Mouse (Mus musculus): ENCODE results near the gene Prcd. TPM values are rescaled to one million over a fixed set of nuclear protein-coding genes. Genes with fewer than 3 reads are reported as not detected.
A peak's percentile ranks its signal among the peaks of the same experiment; 100 is the strongest.
"Not testable (repeated sequence)": the region's sequence is repeated elsewhere in the genome, so short reads cannot be mapped to it uniquely, and the experiment has no call there.

Prcd gene
- polyA plus RNA-seq, 1 experiment from 2014 or later: 0.74 TPM

DNA sequence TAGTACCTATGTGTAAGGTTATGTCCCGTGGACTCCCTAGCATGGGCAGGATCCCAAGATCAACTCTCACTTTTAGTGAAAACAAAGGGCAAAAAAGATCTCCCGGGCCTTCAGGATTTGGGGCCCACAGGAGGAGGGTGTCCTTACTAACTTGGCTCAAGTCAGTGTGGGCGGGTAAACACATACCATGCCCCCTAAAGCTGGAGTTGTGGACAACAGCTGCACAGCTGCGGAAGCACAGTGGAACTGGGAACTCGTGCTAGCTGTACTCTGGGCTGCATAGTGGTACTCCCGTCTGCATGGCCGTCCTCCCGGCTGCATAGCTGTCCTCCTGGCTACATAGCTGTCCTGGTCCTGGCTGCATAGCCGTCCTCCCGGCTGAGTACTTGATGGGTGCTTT is 4.9 kb downstream of the Prcd start:
- Histone ChIP-seq H3K4me1 (replicated peaks; ENCODE audit: control insufficient read depth, insufficient read depth, low read length) (peaks cover 37% of the 10 kb centered on the region), H3K9ac (ENCODE audit: low read depth, low read length) (peak overlapping the region; percentile 44), H3K4me3 (ENCODE audit: low read depth, low read length) (no peak overlapping the region), H3K4me2 (peak overlapping the region; percentile 57; the same call in 1 of the 2 replicates), H3K9me3 (ENCODE audit: control insufficient read depth, low read length) (no peaks in the 10 kb centered on the region), H3K27me3 (replicated peaks; ENCODE audit: control insufficient read depth, insufficient read depth, low read length) (peaks cover 34% of the 10 kb centered on the region), H3K36me3 (ENCODE audit: control insufficient read depth, insufficient read depth, low read length) (no peaks in the 10 kb centered on the region), H3K27ac (ENCODE audit: low read depth, low read length) (peak overlapping the region; percentile 65)
- ATAC-seq (replicated peaks; ENCODE audit: low FRiP score): no peak
- WGBS: 67% methylated on average over 10 of the region's 10 CpGs
- no peak for DNase-seq (ENCODE audit: low spot score)

DNA sequence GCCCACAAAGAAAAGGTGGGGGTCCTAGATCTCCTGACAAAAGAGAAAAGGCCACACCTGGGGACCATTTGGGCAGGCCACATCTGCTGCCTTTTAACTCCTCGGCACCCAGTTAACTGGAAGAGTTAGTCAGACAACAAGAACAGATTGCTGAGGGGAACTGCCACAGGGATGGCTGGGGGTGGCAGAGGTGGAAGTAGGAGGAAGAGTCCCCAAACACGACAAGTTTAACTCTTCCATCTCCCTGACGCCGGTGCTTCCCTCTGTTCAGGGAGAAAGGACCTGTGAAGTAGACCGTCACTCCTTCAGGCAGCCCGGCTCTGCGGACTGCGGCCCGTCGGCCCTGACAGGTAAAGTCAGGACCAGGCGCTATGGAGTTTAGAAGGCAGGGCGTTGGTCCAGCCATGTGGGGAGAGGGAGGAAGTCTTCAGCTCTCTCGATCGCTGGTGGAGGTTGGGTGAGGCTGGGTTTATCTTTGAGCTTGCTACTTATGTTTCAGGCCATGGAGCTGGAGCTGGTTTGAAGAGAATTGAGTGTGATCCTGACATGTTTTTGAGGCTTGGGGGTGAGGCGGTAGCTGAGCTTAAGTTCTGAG is 5.8 kb downstream of the Prcd start:
- 70% methylated on average over 15 of the region's 15 CpGs for WGBS
- ATAC-seq (replicated peaks; ENCODE audit: low FRiP score): no peak
- Histone ChIP-seq H3K36me3 (ENCODE audit: control insufficient read depth, insufficient read depth, low read length) (no peaks in the 10 kb centered on the region), H3K4me1 (replicated peaks; ENCODE audit: control insufficient read depth, insufficient read depth, low read length) (peaks cover 36% of the 10 kb centered on the region), H3K4me3 (ENCODE audit: low read depth, low read length) (no peak overlapping the region), H3K27me3 (replicated peaks; ENCODE audit: control insufficient read depth, insufficient read depth, low read length) (peaks cover 30% of the 10 kb centered on the region), H3K9me3 (ENCODE audit: control insufficient read depth, low read length) (no peaks in the 10 kb centered on the region), H3K4me2 (no peak overlapping the region), H3K9ac (ENCODE audit: low read depth, low read length) (no peak overlapping the region), H3K27ac (ENCODE audit: low read depth, low read length) (no peak overlapping the region; the same call in 1 of the 2 replicates)
- no peak for DNase-seq (ENCODE audit: low spot score)

DNA sequence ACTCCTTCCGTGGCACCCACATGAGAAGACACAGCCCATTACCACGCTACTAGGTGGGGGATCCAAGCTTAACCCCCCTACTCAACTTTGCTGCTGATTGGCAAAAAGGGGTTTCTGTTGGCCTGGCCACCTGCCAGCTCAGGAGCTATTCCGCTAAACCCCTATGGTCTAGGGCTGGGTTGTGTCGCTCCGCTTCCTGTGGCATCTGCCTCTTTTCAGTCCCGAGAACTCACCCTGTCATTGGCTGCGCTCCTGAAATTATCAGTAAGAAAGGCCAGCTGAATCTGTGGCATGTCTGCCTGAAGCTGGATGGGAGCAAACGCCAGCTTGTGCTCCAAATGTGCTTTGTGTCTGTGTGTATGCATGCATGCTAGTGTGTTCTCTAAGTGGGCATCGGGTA is 6.8 kb downstream of the Prcd start:
- no peaks in the 10 kb centered on the region for H3K36me3 ChIP-seq (ENCODE audit: control insufficient read depth, insufficient read depth, low read length)
- H3K27ac ChIP-seq (ENCODE audit: low read depth, low read length): no peak overlapping the region
- no peak for DNase-seq (ENCODE audit: low spot score)
- WGBS: 72% methylated on average over 9 of the region's 9 CpGs
- H3K9ac ChIP-seq (ENCODE audit: low read depth, low read length): no peak overlapping the region
- H3K4me3 ChIP-seq (ENCODE audit: low read depth, low read length): no peak overlapping the region
- ATAC-seq (replicated peaks; ENCODE audit: low FRiP score): no peak
- H3K4me2 ChIP-seq: no peak overlapping the region
- peaks cover 35% of the 10 kb centered on the region for H3K4me1 ChIP-seq (replicated peaks; ENCODE audit: control insufficient read depth, insufficient read depth, low read length)
- no peaks in the 10 kb centered on the region for H3K9me3 ChIP-seq (ENCODE audit: control insufficient read depth, low read length)
- H3K27me3 ChIP-seq (replicated peaks; ENCODE audit: control insufficient read depth, insufficient read depth, low read length): peaks cover 20% of the 10 kb centered on the region

DNA sequence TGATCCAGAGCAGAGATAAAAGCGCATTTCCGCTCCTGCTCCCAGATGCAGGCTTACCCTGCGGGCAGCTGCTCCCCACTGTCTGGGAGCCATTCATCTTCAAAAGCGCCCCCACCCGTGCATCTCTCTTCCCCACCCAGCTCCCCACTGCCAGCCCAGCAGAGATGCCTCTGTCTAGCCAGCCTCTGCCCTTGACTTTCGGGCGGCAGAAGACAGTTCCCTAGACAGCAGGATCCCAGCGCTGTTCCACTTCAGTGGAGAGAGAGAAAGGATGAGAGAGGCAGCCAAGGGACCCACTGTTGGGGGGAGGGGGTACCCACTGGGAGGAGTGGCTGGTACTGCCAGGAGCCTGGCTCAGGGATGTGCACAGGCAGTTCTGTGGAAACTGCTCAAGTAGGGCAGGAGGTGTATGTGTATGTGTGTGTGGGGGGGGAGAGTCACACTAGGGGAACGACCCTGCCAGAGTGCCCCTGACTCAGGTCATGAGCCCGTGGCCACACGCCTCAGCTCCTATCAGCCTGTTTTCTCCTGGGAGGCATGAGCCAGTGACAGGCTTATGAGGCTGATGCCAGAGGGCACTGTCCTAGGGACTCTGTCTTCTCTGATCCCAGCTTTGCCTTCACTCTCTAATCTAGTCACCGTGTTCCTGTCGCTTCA is 8.1 kb downstream of the Prcd start:
- H3K9me3 ChIP-seq (ENCODE audit: control insufficient read depth, low read length): no peaks in the 10 kb centered on the region
- peaks cover 37% of the 10 kb centered on the region for H3K4me1 ChIP-seq (replicated peaks; ENCODE audit: control insufficient read depth, insufficient read depth, low read length)
- no peak overlapping the region for H3K4me3 ChIP-seq (ENCODE audit: low read depth, low read length)
- H3K27ac ChIP-seq (ENCODE audit: low read depth, low read length): no peak overlapping the region
- DNase-seq (ENCODE audit: low spot score): no peak
- WGBS: 29% methylated on average over 13 of the region's 13 CpGs
- peaks cover 18% of the 10 kb centered on the region for H3K27me3 ChIP-seq (replicated peaks; ENCODE audit: control insufficient read depth, insufficient read depth, low read length)
- H3K4me2 ChIP-seq: no peak overlapping the region
- no peaks in the 10 kb centered on the region for H3K36me3 ChIP-seq (ENCODE audit: control insufficient read depth, insufficient read depth, low read length)
- no peak overlapping the region for H3K9ac ChIP-seq (ENCODE audit: low read depth, low read length)
- ATAC-seq (replicated peaks; ENCODE audit: low FRiP score): no peak

DNA sequence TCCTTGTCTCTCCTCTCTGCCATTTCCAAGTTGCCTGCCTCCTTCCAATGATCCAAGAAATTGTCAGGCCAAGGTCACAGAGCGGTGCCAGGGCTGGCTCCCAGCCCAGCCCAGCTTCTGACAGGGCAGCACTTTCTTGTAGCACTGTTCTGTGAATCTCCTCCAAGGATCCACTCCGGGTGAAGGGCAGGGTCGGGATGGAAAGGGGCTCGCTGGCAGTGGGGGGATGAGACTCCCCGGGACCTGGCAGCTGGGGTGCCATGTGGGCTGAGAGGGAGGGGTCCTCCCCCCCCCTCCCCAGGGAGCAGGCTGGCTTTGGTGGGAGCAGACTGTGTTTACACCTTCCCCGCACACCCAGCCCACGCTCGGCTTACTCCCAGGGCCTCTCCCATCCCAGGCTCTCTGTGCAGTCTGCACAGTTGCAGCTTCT is 8.6 kb downstream of the Prcd start:
- H3K9ac ChIP-seq (ENCODE audit: low read depth, low read length): no peak overlapping the region
- 58% methylated on average over 8 of the region's 8 CpGs for WGBS
- H3K27me3 ChIP-seq (replicated peaks; ENCODE audit: control insufficient read depth, insufficient read depth, low read length): peaks cover 18% of the 10 kb centered on the region
- H3K4me3 ChIP-seq (ENCODE audit: low read depth, low read length): no peak overlapping the region
- H3K4me1 ChIP-seq (replicated peaks; ENCODE audit: control insufficient read depth, insufficient read depth, low read length): peaks cover 36% of the 10 kb centered on the region
- DNase-seq (ENCODE audit: low spot score): no peak
- H3K27ac ChIP-seq (ENCODE audit: low read depth, low read length): no peak overlapping the region
- no peak overlapping the region for H3K4me2 ChIP-seq
- no peaks in the 10 kb centered on the region for H3K36me3 ChIP-seq (ENCODE audit: control insufficient read depth, insufficient read depth, low read length)
- no peak for ATAC-seq (replicated peaks; ENCODE audit: low FRiP score)
- H3K9me3 ChIP-seq (ENCODE audit: control insufficient read depth, low read length): no peaks in the 10 kb centered on the region

DNA sequence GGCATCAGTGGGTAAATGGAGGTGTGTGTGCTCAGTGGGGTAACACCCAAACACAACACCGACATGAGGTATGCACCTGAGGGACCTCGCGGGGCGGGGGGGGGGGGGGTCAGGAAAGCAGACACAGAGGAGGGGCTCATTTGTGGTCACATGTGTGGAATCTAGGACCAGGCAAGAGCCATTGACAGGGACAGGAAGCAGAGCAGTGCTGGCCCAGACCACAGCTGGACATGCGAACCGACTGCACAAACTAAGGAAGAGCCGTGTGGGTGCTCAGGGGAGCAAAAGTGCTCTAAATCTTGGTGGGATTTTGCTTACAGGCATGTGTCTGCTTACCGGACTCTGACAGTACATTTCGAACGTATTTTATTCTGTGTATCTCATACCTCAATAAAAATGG is 12.0 kb downstream of the Prcd start:
- 69% methylated on average over 10 of the region's 10 CpGs for WGBS
- Histone ChIP-seq H3K9me3 (ENCODE audit: control insufficient read depth, low read length) (no peaks in the 10 kb centered on the region), H3K27ac (ENCODE audit: low read depth, low read length) (no peak overlapping the region), H3K27me3 (replicated peaks; ENCODE audit: control insufficient read depth, insufficient read depth, low read length) (peaks cover 18% of the 10 kb centered on the region), H3K4me3 (ENCODE audit: low read depth, low read length) (no peak overlapping the region), H3K9ac (ENCODE audit: low read depth, low read length) (no peak overlapping the region), H3K36me3 (ENCODE audit: control insufficient read depth, insufficient read depth, low read length) (no peaks in the 10 kb centered on the region), H3K4me1 (replicated peaks; ENCODE audit: control insufficient read depth, insufficient read depth, low read length) (peaks cover 31% of the 10 kb centered on the region), H3K4me2 (no peak overlapping the region)
- ATAC-seq (replicated peaks; ENCODE audit: low FRiP score) (no peak), DNase-seq (ENCODE audit: low spot score) (no peak)

DNA sequence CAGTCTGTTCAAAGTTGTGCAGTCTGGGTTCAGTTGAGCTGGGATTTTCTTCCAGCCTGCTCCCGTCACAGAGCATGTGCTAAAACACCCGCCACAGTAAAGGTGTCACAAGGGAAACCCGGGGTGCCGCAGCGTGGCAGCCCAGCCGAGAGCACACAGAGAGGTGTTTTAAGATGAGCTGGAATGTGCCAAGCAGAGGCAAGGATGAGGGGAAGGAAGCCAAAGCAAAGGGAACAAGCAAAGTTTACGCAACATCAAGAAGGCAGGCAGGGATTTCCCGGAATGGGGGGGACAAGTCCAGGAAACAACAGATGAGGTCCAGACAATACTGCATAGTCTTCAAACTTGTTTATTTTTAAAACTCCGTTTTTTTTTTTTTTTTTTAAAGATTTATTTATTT is 13.2 kb downstream of the Prcd start:
- Histone ChIP-seq H3K4me3 (ENCODE audit: low read depth, low read length) (no peak overlapping the region), H3K9ac (ENCODE audit: low read depth, low read length) (no peak overlapping the region), H3K9me3 (ENCODE audit: control insufficient read depth, low read length) (no peaks in the 10 kb centered on the region), H3K36me3 (ENCODE audit: control insufficient read depth, insufficient read depth, low read length) (no peaks in the 10 kb centered on the region), H3K27ac (ENCODE audit: low read depth, low read length) (no peak overlapping the region), H3K4me1 (replicated peaks; ENCODE audit: control insufficient read depth, insufficient read depth, low read length) (peaks cover 39% of the 10 kb centered on the region), H3K4me2 (no peak overlapping the region), H3K27me3 (replicated peaks; ENCODE audit: control insufficient read depth, insufficient read depth, low read length) (peaks cover 15% of the 10 kb centered on the region)
- DNase-seq (ENCODE audit: low spot score) (no peak), ATAC-seq (replicated peaks; ENCODE audit: low FRiP score) (no peak)
- 73% methylated on average over 9 of the region's 9 CpGs for WGBS

DNA sequence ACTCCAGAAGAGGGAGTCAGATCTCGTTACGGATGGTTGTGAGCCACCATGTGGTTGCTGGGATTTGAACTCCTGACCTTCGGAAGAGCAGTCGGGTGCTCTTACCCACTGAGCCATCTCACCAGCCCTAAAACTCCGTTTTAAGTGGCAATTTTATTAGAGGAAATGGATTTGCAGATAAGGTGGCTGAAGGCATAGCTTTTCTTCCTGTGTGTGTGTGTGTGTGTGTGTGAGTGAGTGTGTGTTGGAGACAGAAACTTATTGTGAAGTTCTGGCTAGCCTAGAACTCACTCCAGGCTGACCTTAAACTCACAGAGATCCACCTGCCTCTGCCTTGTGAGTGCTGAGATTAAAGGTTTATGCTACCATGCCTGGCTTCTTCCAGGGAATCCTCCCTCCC is 13.7 kb downstream of the Prcd start:
- WGBS: 59% methylated on average over 3 of the region's 5 CpGs
- Histone ChIP-seq H3K4me1 (replicated peaks; ENCODE audit: control insufficient read depth, insufficient read depth, low read length) (peaks cover 39% of the 10 kb centered on the region), H3K27me3 (replicated peaks; ENCODE audit: control insufficient read depth, insufficient read depth, low read length) (peaks cover 13% of the 10 kb centered on the region)
- not testable (repeated sequence) for H3K9me3 ChIP-seq (ENCODE audit: control insufficient read depth, low read length); ATAC-seq (replicated peaks; ENCODE audit: low FRiP score); DNase-seq (ENCODE audit: low spot score); H3K27ac ChIP-seq (ENCODE audit: low read depth, low read length); H3K4me3 ChIP-seq (ENCODE audit: low read depth, low read length); H3K36me3 ChIP-seq (ENCODE audit: control insufficient read depth, insufficient read depth, low read length); H3K9ac ChIP-seq (ENCODE audit: low read depth, low read length); H3K4me2 ChIP-seq

DNA sequence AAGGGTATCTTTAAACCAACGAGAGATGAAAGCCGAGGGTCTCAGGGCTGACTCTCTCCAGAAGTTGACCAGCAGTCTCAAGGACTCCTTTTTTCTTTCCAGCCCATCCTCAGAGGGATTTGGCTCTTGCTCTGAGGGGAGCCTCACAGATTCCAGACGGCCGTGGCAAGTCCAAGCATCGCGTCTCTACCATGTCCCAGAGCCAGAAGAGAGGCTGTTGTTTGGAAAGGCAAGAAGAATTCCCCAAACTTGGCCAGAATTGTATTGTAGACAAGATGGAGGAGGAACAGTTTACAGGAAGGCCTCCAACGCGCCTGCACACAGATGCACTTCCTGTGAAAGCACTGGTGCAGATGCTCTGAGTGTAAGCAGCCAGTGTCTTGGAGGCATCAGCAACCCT is 14.6 kb downstream of the Prcd start:
- H3K9ac ChIP-seq (ENCODE audit: low read depth, low read length): no peak overlapping the region
- H3K4me3 ChIP-seq (ENCODE audit: low read depth, low read length): no peak overlapping the region
- no peak overlapping the region for H3K27ac ChIP-seq (ENCODE audit: low read depth, low read length)
- no peaks in the 10 kb centered on the region for H3K9me3 ChIP-seq (ENCODE audit: control insufficient read depth, low read length)
- H3K4me1 ChIP-seq (replicated peaks; ENCODE audit: control insufficient read depth, insufficient read depth, low read length): peaks cover 40% of the 10 kb centered on the region
- H3K4me2 ChIP-seq: no peak overlapping the region
- peaks cover 5% of the 10 kb centered on the region for H3K27me3 ChIP-seq (replicated peaks; ENCODE audit: control insufficient read depth, insufficient read depth, low read length)
- peaks cover 1% of the 10 kb centered on the region for H3K36me3 ChIP-seq (ENCODE audit: control insufficient read depth, insufficient read depth, low read length)
- ATAC-seq (replicated peaks; ENCODE audit: low FRiP score) (no peak), DNase-seq (ENCODE audit: low spot score) (no peak)
- WGBS: 78% methylated on average over 8 of the region's 8 CpGs

Measured in liver, embryonic 11.5 days (tissue).